Mouse (Mus musculus): ENCODE data around the gene Mrps10.

- TF ChIP-seq POLR2A (IDR thresholded peaks at IDR 0.05; ENCODE audit: borderline replicate concordance, low read depth, low read length) (no peak), CTCF (IDR thresholded peaks at IDR 0.05; ENCODE audit: low read depth, low read length) (0 out of 2 replicates have a peak, but pooled peaks have one; percentile 11)
Observed at GRCm38 (mm10) chr17:47427316-47427715, 58.6 kb downstream of the Mrps10 start.
